Mouse (Mus musculus): ENCODE data around the gene Yars. TPM values are rescaled to one million over a fixed set of nuclear protein-coding genes. Genes with fewer than 3 reads are reported as not detected.

Yars gene
- polyA plus RNA-seq, 1 experiment = 16.3 TPM

DNA sequence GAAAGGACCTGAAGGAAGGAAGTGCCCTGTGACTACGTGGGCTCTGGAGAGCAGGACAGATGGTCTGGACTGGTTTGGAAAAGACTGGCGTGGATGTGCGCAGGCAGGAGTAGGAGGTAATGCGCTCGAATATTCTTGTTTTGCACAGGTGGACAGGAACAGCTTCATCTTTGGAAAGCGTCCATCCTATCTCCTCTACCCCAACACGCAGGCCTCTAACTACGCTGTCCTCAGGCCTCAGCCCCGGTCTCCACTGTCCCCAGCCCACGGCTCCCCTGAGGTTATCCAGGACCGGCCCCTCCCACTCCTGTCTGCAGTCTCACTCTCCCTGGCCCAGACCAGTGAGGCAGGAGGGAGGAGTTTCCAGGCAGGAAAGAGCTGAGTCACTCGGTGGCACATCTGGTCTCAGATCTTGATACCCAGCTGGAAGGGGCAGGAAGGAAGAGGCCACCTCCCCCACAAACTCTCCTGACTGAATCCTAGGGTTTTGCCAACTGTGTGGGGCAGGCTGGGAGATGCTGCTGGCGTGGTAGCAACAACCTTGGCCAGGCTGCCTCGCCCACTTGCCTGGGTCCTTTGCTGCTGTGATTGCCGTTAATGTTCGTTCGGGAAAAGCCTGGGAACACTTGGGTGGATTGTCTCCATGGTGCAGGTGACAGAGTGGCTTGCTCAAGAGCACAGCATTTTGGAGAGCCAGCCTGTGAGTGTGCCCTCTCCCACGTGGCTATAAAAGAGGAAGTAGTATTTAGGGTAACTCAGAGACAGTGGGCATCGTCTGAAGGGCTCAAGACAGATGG lies 73.9 kb downstream of the Yars start:
- H3K27ac ChIP-seq (ENCODE audit: insufficient read depth, low read depth, low read length) = peak overlapping the region; percentile 18; the same call in 1 of the 2 replicates
- H3K4me1 ChIP-seq (ENCODE audit: control insufficient read depth, insufficient read depth, low read length) = 0 out of 2 replicates have a peak, but pooled peaks cover 4% of the 10 kb centered on the region
- TF ChIP-seq POLR2A (IDR thresholded peaks at IDR 0.05; ENCODE audit: low read depth, low read length) (no peak), CTCF (conservative IDR thresholded peaks at IDR 0.05; ENCODE audit: insufficient read depth, insufficient read length, low read depth, low read length) (no peak)
- WGBS = 31% methylated on average over 19 of the region's 19 CpGs
- H3K27me3 ChIP-seq (replicated peaks; ENCODE audit: control insufficient read depth, insufficient read depth, low read length) = no peaks in the 10 kb centered on the region
- H3K36me3 ChIP-seq (ENCODE audit: control insufficient read depth, insufficient read depth, low read length) = no peaks in the 10 kb centered on the region
- peak; percentile 75 for DNase-seq
- H3K4me3 ChIP-seq (ENCODE audit: insufficient read depth, low read depth, low read length) = no peak overlapping the region

DNA sequence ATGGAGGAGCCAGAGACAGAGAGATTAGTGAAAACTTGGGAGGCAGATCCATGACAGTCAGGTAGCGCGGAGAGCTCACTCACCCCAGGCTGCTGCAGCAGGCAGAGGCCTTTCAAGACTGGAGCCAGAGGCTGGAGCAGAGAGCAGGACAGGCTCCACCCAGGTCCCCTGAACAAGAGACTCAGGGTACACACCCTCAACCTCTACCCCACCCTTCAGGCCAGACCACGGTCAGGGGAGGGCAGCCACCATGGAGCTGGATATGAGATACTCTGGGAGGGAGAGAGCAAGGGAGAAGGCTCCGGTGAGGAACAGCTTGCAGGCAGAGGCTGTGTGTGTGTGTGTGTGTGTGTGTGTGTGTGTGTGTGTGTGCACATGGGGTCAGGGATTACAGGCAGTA lies 76.6 kb downstream of the Yars start:
- H3K27me3 ChIP-seq (replicated peaks; ENCODE audit: control insufficient read depth, insufficient read depth, low read length) = no peaks in the 10 kb centered on the region
- DNase-seq = no peak
- H3K27ac ChIP-seq (ENCODE audit: insufficient read depth, low read depth, low read length) = no peak overlapping the region
- WGBS = 83% methylated on average over 4 of the region's 4 CpGs
- H3K36me3 ChIP-seq (ENCODE audit: control insufficient read depth, insufficient read depth, low read length) = no peaks in the 10 kb centered on the region
- TF ChIP-seq POLR2A (IDR thresholded peaks at IDR 0.05; ENCODE audit: low read depth, low read length) = no peak
- TF ChIP-seq CTCF (conservative IDR thresholded peaks at IDR 0.05; ENCODE audit: insufficient read depth, insufficient read length, low read depth, low read length) = no peak
- 0 out of 2 replicates have a peak, but pooled peaks cover 4% of the 10 kb centered on the region for H3K4me1 ChIP-seq (ENCODE audit: control insufficient read depth, insufficient read depth, low read length)
- no peak overlapping the region for H3K4me3 ChIP-seq (ENCODE audit: insufficient read depth, low read depth, low read length)

DNA sequence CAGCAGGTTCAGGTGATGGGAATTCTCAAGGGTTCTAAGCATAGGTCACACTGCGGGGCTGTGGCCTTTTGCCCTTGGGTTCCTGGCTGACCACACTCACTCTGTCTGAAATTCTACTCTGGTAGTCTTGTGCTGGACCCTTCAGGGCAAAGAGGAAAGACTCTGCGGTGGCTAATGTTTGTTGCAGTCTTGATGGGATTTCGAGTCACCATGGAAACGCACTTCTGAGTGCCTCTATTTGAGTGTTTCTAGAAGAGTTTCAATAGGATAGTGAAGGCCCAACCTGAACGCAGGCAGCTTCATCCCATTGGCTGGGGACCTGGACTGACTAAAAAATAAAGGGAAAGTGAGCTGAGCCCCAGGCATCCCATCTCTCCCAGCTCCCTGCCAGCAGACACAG lies 77.3 kb downstream of the Yars start:
- Histone ChIP-seq H3K4me1 (ENCODE audit: control insufficient read depth, insufficient read depth, low read length) (0 out of 2 replicates have a peak, but pooled peaks cover 4% of the 10 kb centered on the region), H3K36me3 (ENCODE audit: control insufficient read depth, insufficient read depth, low read length) (no peaks in the 10 kb centered on the region), H3K4me3 (ENCODE audit: insufficient read depth, low read depth, low read length) (no peak overlapping the region), H3K27me3 (replicated peaks; ENCODE audit: control insufficient read depth, insufficient read depth, low read length) (no peaks in the 10 kb centered on the region), H3K27ac (ENCODE audit: insufficient read depth, low read depth, low read length) (no peak overlapping the region)
- 86% methylated on average over 5 of the region's 5 CpGs for WGBS
- no peak for DNase-seq
- no peak for TF ChIP-seq CTCF (conservative IDR thresholded peaks at IDR 0.05; ENCODE audit: insufficient read depth, insufficient read length, low read depth, low read length)
- TF ChIP-seq POLR2A (IDR thresholded peaks at IDR 0.05; ENCODE audit: low read depth, low read length) = no peak

DNA sequence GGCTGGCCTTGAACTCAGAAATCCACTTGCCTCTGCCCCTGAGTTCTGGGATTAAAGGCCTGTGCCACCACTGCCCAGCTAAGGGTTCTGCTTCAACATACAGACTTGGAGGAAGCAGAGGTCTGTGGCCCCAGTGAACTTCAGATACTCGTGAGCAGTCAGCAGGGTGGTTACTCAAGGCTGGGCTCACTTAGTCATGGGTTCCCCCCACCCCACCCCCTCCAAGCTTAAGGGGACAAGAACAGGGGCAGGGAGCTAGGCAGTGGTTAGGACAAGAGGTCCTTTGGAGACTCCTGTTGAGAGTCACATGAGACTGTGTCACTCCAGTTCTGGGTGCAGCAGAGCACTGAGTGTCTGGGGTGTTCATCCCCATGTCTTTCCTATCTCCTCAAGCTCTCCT lies 79.1 kb downstream of the Yars start:
- H3K36me3 ChIP-seq (ENCODE audit: control insufficient read depth, insufficient read depth, low read length) = no peaks in the 10 kb centered on the region
- no peak for DNase-seq
- H3K27me3 ChIP-seq (replicated peaks; ENCODE audit: control insufficient read depth, insufficient read depth, low read length) = no peaks in the 10 kb centered on the region
- H3K4me3 ChIP-seq (ENCODE audit: insufficient read depth, low read depth, low read length) = no peak overlapping the region
- WGBS = 50% methylated on average over 1 of the region's 1 CpGs
- no peak overlapping the region for H3K27ac ChIP-seq (ENCODE audit: insufficient read depth, low read depth, low read length)
- TF ChIP-seq POLR2A (IDR thresholded peaks at IDR 0.05; ENCODE audit: low read depth, low read length) (no peak), CTCF (conservative IDR thresholded peaks at IDR 0.05; ENCODE audit: insufficient read depth, insufficient read length, low read depth, low read length) (no peak)
- peaks cover 5% of the 10 kb centered on the region; the same call in 1 of the 2 replicates for H3K4me1 ChIP-seq (ENCODE audit: control insufficient read depth, insufficient read depth, low read length)

Other genes with a start within 250 kb of the Yars start
- gene Azin2, start 227.3 kb upstream of the Yars start, polyA plus RNA-seq (2012; rRNA removed) = 14.0 and 14.7 TPM in 2 replicates
- gene Ak2, start 197.8 kb upstream of the Yars start, polyA plus RNA-seq (2012; rRNA removed) = 91.4 and 110 TPM in 2 replicates
- gene Rnf19b, start 131.5 kb upstream of the Yars start, polyA plus RNA-seq (2012; rRNA removed) = 28.2 and 30.6 TPM in 2 replicates
- 9.3 and 9.9 TPM in 2 replicates for gene Tmem54, start 84.2 kb upstream of the Yars start, polyA plus RNA-seq (2012; rRNA removed)
- gene Hpca, start 67.7 kb upstream of the Yars start, polyA plus RNA-seq (2012; rRNA removed) = 0.41 and 0.60 TPM in 2 replicates
- 2.6 and 3.3 TPM in 2 replicates for gene Fndc5, start 52.8 kb upstream of the Yars start, polyA plus RNA-seq (2012; rRNA removed)
- gene S100pbp, start within 50 bp of the Yars start, polyA plus RNA-seq (2012; rRNA removed) = 12.6 and 13.6 TPM in 2 replicates
- gene C77080, start 71.6 kb downstream of the Yars start, polyA plus RNA-seq (2012; rRNA removed) = 39.3 and 45.5 TPM in 2 replicates
- gene Sync, start 97.9 kb downstream of the Yars start, polyA plus RNA-seq (2012; rRNA removed) = 0.46 and 0.69 TPM in 2 replicates
- 30.8 and 36.7 TPM in 2 replicates for gene Rbbp4, start 145.6 kb downstream of the Yars start, polyA plus RNA-seq (2012; rRNA removed)
- gene Zbtb8os, start 145.9 kb downstream of the Yars start, polyA plus RNA-seq (2012; rRNA removed) = 21.6 and 32.1 TPM in 2 replicates
- 4.9 and 5.4 TPM in 2 replicates for gene Zbtb8a, start 188.4 kb downstream of the Yars start, polyA plus RNA-seq (2012; rRNA removed)

Data from kidney, adult 2 months (tissue).